ENCODE assay signal across 8 mouse cellular contexts in genomic region chr7:35553751-35554604, GRCm38 (mm10). TPM values are rescaled to one million over a fixed set of nuclear protein-coding genes. Genes with fewer than 3 reads are reported as not detected.
A peak's percentile ranks its signal among the peaks of the same experiment; 100 is the strongest.
DNase-seq lines count a peak whose midpoint lies in the region; ATAC-seq lines count a peak whose summit lies in the region.

No protein-coding gene starts in this region.

- no peaks in the 10 kb centered on the region for H3K27me3 ChIP-seq in forebrain, embryonic 15.5 days
- no peaks in the 10 kb centered on the region for H3K27me3 ChIP-seq in kidney, embryonic 16.5 days (ENCODE audit: insufficient read depth, low read length)
- H3K27me3 ChIP-seq in liver, embryonic 13.5 days: no peaks in the 10 kb centered on the region

- H3K36me3 ChIP-seq in forebrain, embryonic 15.5 days: peaks cover 21% of the 10 kb centered on the region
- H3K36me3 ChIP-seq in kidney, embryonic 16.5 days (ENCODE audit: insufficient read depth, low read length): peaks cover 19% of the 10 kb centered on the region
- peaks cover 34% of the 10 kb centered on the region for H3K36me3 ChIP-seq in liver, embryonic 13.5 days

- DNase-seq in gastrocnemius, postnatal 10 days: peak; percentile 8
- no peak for DNase-seq in gastrocnemius, postnatal 25 days
- DNase-seq in liver, embryonic 13.5 days: no peak
- DNase-seq in retina, embryonic 14.5 days (ENCODE audit: low spot score): peak; percentile 48

- no peaks in the 10 kb centered on the region for H3K9me3 ChIP-seq in forebrain, embryonic 15.5 days
- H3K9me3 ChIP-seq in kidney, embryonic 16.5 days (ENCODE audit: low read length): no peaks in the 10 kb centered on the region
- H3K9me3 ChIP-seq in liver, embryonic 13.5 days (replicated peaks): no peaks in the 10 kb centered on the region

- ATAC-seq in forebrain, embryonic 15.5 days (replicated peaks): no peak
- ATAC-seq in kidney, embryonic 16.5 days (ENCODE audit: low FRiP score, low TSS enrichment): no peak
- no peak for ATAC-seq in liver, embryonic 13.5 days (ENCODE audit: low read depth)
- no peak for ATAC-seq in activated CD4-positive, CD25-positive, alpha-beta regulatory T cell, adult 4 months

- no peak overlapping the region for H3K27ac ChIP-seq in brown adipose tissue, adult 24 weeks (replicated peaks; ENCODE audit: low read depth, low read length)
- H3K27ac ChIP-seq in forebrain, embryonic 15.5 days (replicated peaks): peak overlapping the region; percentile 93
- H3K27ac ChIP-seq in kidney, embryonic 16.5 days (ENCODE audit: low read length): no peak overlapping the region
- H3K27ac ChIP-seq in liver, embryonic 13.5 days: peak overlapping the region; percentile 99

- H3K9ac ChIP-seq in forebrain, embryonic 15.5 days (replicated peaks): no peak overlapping the region
- no peak overlapping the region for H3K9ac ChIP-seq in kidney, embryonic 16.5 days (replicated peaks; ENCODE audit: low read length)
- H3K9ac ChIP-seq in liver, embryonic 13.5 days: peak overlapping the region; percentile 97

- no peaks in the 10 kb centered on the region for H3K4me1 ChIP-seq in brown adipose tissue, adult 24 weeks (ENCODE audit: control insufficient read depth, insufficient read depth, insufficient read length, low read length)
- peaks cover 23% of the 10 kb centered on the region for H3K4me1 ChIP-seq in forebrain, embryonic 15.5 days
- H3K4me1 ChIP-seq in kidney, embryonic 16.5 days (ENCODE audit: insufficient read depth, low read length): peaks cover 14% of the 10 kb centered on the region; the same call in 1 of the 2 replicates
- H3K4me1 ChIP-seq in liver, embryonic 13.5 days (replicated peaks): peaks cover 71% of the 10 kb centered on the region

- peak overlapping the region; percentile 91 for H3K4me2 ChIP-seq in forebrain, embryonic 15.5 days (replicated peaks)
- H3K4me2 ChIP-seq in kidney, embryonic 16.5 days (replicated peaks; ENCODE audit: low read depth, low read length): peak overlapping the region; percentile 94
- peak overlapping the region; percentile 95 for H3K4me2 ChIP-seq in liver, embryonic 13.5 days

- 59% methylated on average over 10 of the region's 10 CpGs for WGBS in forebrain, embryonic 15.5 days
- 72% methylated on average over 10 of the region's 10 CpGs for WGBS in kidney, embryonic 16.5 days
- WGBS in liver, embryonic 13.5 days (ENCODE audit: insufficient replicate concordance): 33% methylated on average over 10 of the region's 10 CpGs

- H3K4me3 ChIP-seq in brown adipose tissue, adult 24 weeks (ENCODE audit: insufficient read depth, low read depth, low read length): peak overlapping the region; percentile 85
- H3K4me3 ChIP-seq in forebrain, embryonic 15.5 days: peak overlapping the region; percentile 71
- H3K4me3 ChIP-seq in kidney, embryonic 16.5 days (ENCODE audit: low read length): peak overlapping the region; percentile 64
- peak overlapping the region; percentile 88 for H3K4me3 ChIP-seq in liver, embryonic 13.5 days (replicated peaks)

RNA-seq across cellular contexts. Expression of gene Nudt19, which starts 2.1 kb away (rescaled TPM):
- 10 to 100 TPM; 37.0 to 41.8 TPM for total RNA-seq in gastrocnemius, postnatal 10 days (2021)
- 10 to 100 TPM; 37.7 to 42.7 TPM for total RNA-seq in gastrocnemius, postnatal 25 days (2021)
- polyA plus RNA-seq in brown adipose tissue, adult 24 weeks (2012; ENCODE audit: insufficient read depth, insufficient read length, missing spikeins): 105 and 112 TPM in 2 replicates
- polyA plus RNA-seq in forebrain, embryonic 15.5 days (2015; fragmentation: Nextera tagmentation; extraction: Ambion mirVana): 97.4 and 97.5 TPM in 2 replicates
- polyA plus RNA-seq in kidney, embryonic 16.5 days (2015; fragmentation: Nextera tagmentation; extraction: Ambion mirVana): 76.6 and 88.9 TPM in 2 replicates
- polyA plus RNA-seq in liver, embryonic 13.5 days (2015; fragmentation: Nextera tagmentation; extraction: Ambion mirVana): 96.0 and 105 TPM in 2 replicates
- polyA plus RNA-seq in activated CD4-positive, CD25-positive, alpha-beta regulatory T cell, adult 4 months (2017; shearing (Covaris generic)): 10 to 100 TPM; 49.0 to 58.6 TPM

RNA-seq across cellular contexts. Expression of gene Tdrd12, which starts 16.4 kb away (rescaled TPM):
- under 1 TPM in 1 of 2 experiments, not detected in 1; 0.14 TPM for total RNA-seq in gastrocnemius, postnatal 10 days (2021)
- not detected for total RNA-seq in gastrocnemius, postnatal 25 days (2021)
- polyA plus RNA-seq in brown adipose tissue, adult 24 weeks (2012; ENCODE audit: insufficient read depth, insufficient read length, missing spikeins): not detected in 2 replicates
- 0.43 and 0.51 TPM in 2 replicates for polyA plus RNA-seq in forebrain, embryonic 15.5 days (2015; fragmentation: Nextera tagmentation; extraction: Ambion mirVana)
- 0.14 and 0.24 TPM in 2 replicates for polyA plus RNA-seq in kidney, embryonic 16.5 days (2015; fragmentation: Nextera tagmentation; extraction: Ambion mirVana)
- polyA plus RNA-seq in liver, embryonic 13.5 days (2015; fragmentation: Nextera tagmentation; extraction: Ambion mirVana): 0.07 and 0.33 TPM in 2 replicates
- not detected for polyA plus RNA-seq in activated CD4-positive, CD25-positive, alpha-beta regulatory T cell, adult 4 months (2017; shearing (Covaris generic))

RNA-seq across cellular contexts. Expression of gene Rgs9bp, which starts 31.4 kb away (rescaled TPM):
- under 1 TPM; 0.07 to 0.18 TPM for total RNA-seq in gastrocnemius, postnatal 10 days (2021)
- under 1 TPM; 0.05 to 0.43 TPM for total RNA-seq in gastrocnemius, postnatal 25 days (2021)
- polyA plus RNA-seq in brown adipose tissue, adult 24 weeks (2012; ENCODE audit: insufficient read depth, insufficient read length, missing spikeins): 0.16 TPM in 1 of 2 replicates, not detected in the other
- polyA plus RNA-seq in forebrain, embryonic 15.5 days (2015; fragmentation: Nextera tagmentation; extraction: Ambion mirVana): 0.08 and 0.10 TPM in 2 replicates
- 0.26 and 0.28 TPM in 2 replicates for polyA plus RNA-seq in kidney, embryonic 16.5 days (2015; fragmentation: Nextera tagmentation; extraction: Ambion mirVana)
- 0.03 and 0.05 TPM in 2 replicates for polyA plus RNA-seq in liver, embryonic 13.5 days (2015; fragmentation: Nextera tagmentation; extraction: Ambion mirVana)
- polyA plus RNA-seq in activated CD4-positive, CD25-positive, alpha-beta regulatory T cell, adult 4 months (2017; shearing (Covaris generic)): under 1 TPM in 1 of 2 experiments, not detected in 1; 0.08 TPM

RNA-seq across cellular contexts. Expression of gene Ankrd27, which starts 32.1 kb away (rescaled TPM):
- total RNA-seq in gastrocnemius, postnatal 10 days (2021): 10 to 100 TPM; 13.3 to 19.1 TPM
- 10 to 100 TPM in 1 of 2 experiments, 1 to 10 TPM in 1; 7.9 to 11.1 TPM for total RNA-seq in gastrocnemius, postnatal 25 days (2021)
- polyA plus RNA-seq in brown adipose tissue, adult 24 weeks (2012; ENCODE audit: insufficient read depth, insufficient read length, missing spikeins): 14.2 and 24.0 TPM in 2 replicates
- 30.1 and 32.0 TPM in 2 replicates for polyA plus RNA-seq in forebrain, embryonic 15.5 days (2015; fragmentation: Nextera tagmentation; extraction: Ambion mirVana)
- 37.1 and 37.7 TPM in 2 replicates for polyA plus RNA-seq in kidney, embryonic 16.5 days (2015; fragmentation: Nextera tagmentation; extraction: Ambion mirVana)
- polyA plus RNA-seq in liver, embryonic 13.5 days (2015; fragmentation: Nextera tagmentation; extraction: Ambion mirVana): 26.1 and 31.7 TPM in 2 replicates
- 10 to 100 TPM; 36.5 to 46.8 TPM for polyA plus RNA-seq in activated CD4-positive, CD25-positive, alpha-beta regulatory T cell, adult 4 months (2017; shearing (Covaris generic))

Comparison
In these comparisons a context has a peak if more than half of its experiments do, and no peak if none do; other contexts are left out.
1. DNase-seq: peak in gastrocnemius, postnatal 10 days (single experiment) and retina, embryonic 14.5 days (single experiment); none in gastrocnemius, postnatal 25 days (single experiment) and liver, embryonic 13.5 days (single experiment).
2. H3K27ac ChIP-seq: peak in forebrain, embryonic 15.5 days (single experiment) and liver, embryonic 13.5 days (single experiment); none in brown adipose tissue, adult 24 weeks (single experiment) and kidney, embryonic 16.5 days (single experiment).
3. Peak in every context shown above with its lines, with median percentiles within 50 percentile points of each other: H3K4me3 ChIP-seq and H3K4me2 ChIP-seq.